Mouse (Mus musculus) B cell, adult 2 months (primary cell): ENCODE data around the gene Adk.
"Not testable (repeated sequence)": the region's sequence is repeated elsewhere in the genome, so short reads cannot be mapped to it uniquely, and the experiment has no call there.

ENCODE experiments used
- DNase-seq, 2 experiments: peaks; one replicate each; pipeline ENCODE4 v3.0.0; 2022

Gene Adk

GRCm38 (mm10) chr14:21065490-21066162 lies 13.3 kb downstream of the Adk start:
- no peak for DNase-seq

DNA sequence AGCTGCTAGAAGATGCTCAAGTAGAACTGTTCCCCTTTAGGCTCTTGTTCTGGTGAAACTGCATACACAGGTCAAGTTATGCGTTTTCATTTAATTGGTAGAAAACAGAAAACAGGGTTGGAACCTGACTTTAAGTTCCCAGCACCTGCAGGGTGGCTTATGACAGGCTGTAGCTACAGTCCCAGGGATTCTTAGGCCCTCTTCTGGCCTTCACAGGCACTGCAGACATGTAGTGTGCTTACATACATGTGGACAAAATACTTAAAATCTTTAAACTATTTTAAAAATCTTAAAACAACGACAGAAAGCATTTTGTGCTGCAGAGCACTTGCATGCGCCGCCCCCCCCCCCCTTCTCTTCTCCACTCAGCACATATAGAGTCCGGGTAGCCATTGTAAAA lies 17.2 kb downstream of the Adk start:
- no peak for DNase-seq

GRCm38 (mm10) chr14:21073981-21074380 lies 21.6 kb downstream of the Adk start:
- no peak for DNase-seq

GRCm38 (mm10) chr14:21074398-21075320 lies 22.3 kb downstream of the Adk start:
- no peak for DNase-seq

DNA sequence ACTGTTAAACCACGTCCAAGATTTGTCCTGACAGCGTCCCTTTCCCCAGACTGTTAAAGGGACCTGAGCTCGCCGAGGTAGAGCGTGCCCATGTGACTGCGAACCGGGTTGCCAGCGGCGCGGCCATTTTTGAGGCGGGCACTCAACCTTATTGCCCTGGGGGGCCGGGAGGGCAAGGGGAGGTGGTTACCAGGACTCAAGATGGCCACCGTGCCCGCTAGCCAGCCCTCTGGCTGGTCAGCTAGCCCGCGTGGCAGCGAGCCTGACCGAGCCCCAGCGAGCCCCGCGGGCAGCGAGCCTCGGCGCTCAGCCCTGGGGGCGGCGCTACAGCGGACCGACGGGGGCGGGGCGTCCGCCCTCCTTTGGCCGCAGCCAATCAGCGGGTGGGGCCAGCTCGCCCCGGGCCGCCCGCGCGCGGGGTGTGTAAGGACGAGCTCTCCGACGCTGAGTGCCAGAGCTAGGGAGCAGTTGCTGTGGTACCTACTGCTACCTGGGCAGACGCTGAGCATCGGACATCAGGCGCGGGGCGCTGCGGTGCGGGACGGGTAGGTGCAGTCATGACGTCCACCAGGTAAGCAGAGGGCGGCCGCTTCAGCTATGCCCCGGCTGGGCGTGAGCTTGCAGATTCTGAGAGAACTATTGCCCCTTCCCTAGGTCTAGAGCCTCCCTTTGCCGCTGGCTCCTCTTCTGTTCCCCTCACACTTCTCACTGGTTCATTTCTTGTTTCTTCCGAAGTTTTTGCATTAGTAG lies 23.6 kb downstream of the Adk start:
- DNase-seq, result peak; percentile 89 to 91

DNA sequence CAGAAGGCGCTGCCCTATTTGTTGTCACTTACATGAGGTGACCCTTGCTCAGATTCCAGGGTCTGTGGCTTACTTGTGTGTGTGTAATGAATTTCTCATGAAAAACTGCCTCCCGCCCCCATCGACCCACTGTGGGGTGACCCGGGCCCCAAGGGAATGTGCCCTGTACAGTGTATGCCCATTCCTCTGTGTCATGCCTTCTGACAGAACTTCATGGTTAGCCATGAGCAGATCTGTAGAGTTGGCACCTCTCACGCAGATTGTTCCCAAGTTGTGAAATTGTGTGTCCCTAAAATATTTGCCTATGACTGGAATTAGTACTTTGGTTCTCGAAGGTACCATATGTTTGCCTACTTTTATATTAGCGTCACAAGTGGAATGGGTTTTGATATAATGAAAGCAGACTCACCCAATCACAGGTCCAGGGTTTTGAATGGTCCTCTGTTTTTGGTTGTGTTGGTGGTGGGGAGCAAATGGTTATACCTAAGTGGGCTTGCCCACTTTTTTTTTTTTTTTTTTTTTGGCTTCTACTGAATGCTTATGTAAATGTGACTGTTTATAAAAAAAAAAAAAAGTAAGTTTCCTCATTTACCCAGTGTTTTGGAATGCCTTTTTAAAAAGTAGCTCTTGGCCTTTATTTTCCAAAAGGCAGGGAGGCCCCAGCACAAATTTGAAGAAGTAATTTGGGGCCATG lies 24.3 kb downstream of the Adk start:
- DNase-seq, result peak in 1 of 2 experiments; percentile 27

DNA sequence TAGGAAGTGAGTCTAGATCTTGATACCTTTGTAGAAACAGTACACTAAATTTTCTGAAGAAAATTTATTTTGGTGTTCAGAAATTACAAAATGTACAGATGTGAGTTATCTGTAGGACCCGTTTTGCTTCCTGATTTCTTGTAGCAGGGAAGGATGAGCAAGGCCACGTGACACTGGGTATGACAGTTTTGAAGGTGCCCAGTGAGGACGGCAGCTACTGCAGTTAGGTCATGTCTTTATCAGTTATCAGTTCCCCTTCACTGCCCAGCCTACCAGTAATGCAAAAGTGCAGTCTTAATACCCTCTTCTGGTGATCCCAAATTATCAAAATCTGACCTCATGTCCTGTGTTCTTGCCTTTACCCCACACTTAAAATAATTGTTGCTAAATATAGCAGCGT lies 25.6 kb downstream of the Adk start:
- DNase-seq, result no peak

- DNase-seq, result no peak
These were observed 26.1 kb downstream of the Adk start for GRCm38 (mm10) chr14:21078511-21078910.

GRCm38 (mm10) chr14:21082823-21083222 lies 30.4 kb downstream of the Adk start:
- DNase-seq, result no peak

DNA sequence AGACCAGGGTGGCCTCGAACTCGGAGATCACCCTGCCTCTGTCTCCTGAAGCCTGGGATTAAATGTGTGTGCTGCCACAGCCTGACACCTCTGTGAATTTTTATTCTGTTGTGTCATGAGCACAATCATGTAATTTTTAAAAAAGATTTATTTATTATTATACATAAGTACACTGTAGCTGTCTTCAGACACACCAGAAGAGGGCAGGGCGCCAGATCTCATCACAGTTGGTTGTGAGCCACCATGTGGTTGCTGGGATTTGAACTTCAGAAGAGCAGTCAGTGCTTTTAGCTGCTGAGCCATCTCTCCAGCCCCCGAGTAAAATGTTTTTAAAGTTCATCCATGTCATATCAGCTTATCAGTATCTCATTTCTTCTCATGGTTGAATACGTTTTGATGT lies 33.3 kb downstream of the Adk start:
- DNase-seq, result no peak

- DNase-seq, result no peak
These were observed 33.7 kb downstream of the Adk start for GRCm38 (mm10) chr14:21086106-21086505.

- no peak for DNase-seq
These were observed 34.5 kb downstream of the Adk start for GRCm38 (mm10) chr14:21086827-21087351.

GRCm38 (mm10) chr14:21087390-21088060 lies 35.2 kb downstream of the Adk start:
- DNase-seq, result no peak

GRCm38 (mm10) chr14:21088731-21089130 lies 36.4 kb downstream of the Adk start:
- no peak for DNase-seq

DNA sequence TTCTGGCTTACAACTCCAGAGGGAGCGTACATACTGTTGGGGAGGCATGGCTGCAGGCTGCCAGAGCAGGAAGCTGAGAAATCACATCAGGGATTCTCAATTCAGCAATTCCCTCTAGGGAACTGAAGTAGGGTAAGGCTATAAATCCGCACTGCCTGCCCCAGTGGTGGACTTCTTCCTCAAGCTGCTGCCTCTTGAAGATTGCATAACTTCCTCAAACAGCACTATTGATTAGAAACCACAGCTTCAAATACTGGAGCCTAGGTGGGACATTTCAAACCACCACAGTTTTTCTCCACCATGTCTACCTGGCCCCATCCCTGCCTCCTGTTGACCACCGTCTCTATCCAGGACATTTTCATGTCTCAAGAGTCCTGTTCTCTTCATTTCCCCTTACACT lies 38.0 kb downstream of the Adk start:
- DNase-seq, result no peak

- DNase-seq, result no peak
These were observed 38.6 kb downstream of the Adk start for GRCm38 (mm10) chr14:21090930-21091486.

GRCm38 (mm10) chr14:21094161-21094560 lies 41.8 kb downstream of the Adk start:
- not testable (repeated sequence) for DNase-seq

DNA sequence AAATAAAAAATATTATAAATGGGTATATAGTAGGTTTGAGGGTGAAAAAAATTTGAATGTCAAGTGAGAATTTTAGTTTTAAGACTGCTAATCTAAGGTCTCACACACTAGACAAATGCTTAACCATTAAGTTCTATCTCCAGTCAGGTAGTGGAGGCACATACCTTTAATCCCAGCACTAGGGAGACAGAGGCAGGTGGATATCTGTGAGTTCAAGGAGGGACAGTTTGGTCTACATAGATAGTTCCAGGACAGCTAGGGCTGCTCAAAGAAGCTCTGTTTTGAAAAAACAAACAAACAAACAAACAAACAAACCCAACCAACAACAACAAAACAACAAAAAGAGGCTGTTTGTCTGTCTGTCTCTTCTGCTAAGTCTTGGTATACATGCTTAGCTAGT lies 43.9 kb downstream of the Adk start:
- no peak for DNase-seq

DNA sequence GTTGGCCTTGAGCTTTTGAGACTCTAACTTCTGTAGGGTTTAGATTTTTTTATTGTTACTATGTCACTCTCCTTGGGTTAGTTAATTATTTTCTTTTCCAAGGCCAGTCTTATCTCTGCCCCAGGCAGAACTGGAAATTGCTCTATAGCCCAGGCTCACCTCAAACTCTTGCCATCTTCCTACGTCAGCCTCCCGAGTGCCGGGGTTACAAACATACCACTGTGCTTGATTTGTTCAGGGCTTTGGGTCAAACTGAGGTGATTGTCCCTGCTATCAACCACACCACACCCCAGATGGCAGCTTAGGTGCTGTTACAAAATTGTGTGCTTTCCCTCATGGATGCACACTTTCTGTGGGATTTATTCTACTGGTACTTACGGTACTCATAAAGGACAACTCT lies 44.3 kb downstream of the Adk start:
- no peak for DNase-seq

DNA sequence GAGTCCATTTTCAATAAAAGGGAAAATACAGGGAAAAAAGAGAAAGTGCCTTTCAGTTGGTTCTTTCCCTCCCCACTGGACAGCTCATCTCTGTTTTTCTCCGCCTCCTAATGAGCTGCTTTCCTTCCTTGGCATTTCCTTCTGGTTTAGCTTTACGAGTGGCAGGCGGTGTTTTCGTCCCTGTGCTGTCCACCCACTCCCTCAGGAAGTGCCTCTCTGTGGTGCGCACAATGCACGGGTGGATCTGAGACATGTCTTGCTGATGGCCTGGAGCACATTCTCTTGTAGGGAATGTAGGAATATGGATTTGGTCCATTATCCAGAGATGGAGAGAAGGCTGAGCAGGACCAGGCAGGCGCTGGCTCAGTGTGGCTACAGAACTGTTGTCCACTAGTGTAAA lies 47.0 kb downstream of the Adk start:
- no peak for DNase-seq

- no peak for DNase-seq
These were observed 48.5 kb downstream of the Adk start for GRCm38 (mm10) chr14:21100876-21101275.

- no peak for DNase-seq
These were observed 49.2 kb downstream of the Adk start for GRCm38 (mm10) chr14:21101562-21101961.
